Mouse (Mus musculus): ENCODE measurements around the gene Cachd1. TPM values are rescaled to one million over a fixed set of nuclear protein-coding genes. Genes with fewer than 3 reads are reported as not detected.

The Cachd1 gene
- polyA plus RNA-seq, 1 experiment from 2014 or later, result 4.2 TPM

DNA sequence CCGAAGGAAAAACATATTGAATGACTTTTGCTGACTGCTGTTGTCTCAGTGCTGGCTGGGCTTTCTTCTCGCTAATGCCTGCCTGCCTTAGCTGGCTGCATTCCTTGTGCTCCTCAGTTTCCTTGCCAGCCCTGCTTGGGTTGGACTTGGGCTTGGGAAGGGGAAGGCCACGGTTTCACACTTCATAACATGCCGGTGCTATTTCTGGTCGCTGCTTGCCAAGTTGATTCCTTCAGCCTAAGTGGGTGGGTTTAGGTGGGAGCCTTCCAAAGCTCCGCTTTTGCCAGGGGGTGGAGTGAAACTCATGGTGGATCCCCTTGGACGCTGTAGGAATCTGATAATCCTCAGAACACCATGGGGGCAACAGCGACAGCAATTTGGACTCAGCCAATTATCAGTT, 5.9 kb downstream of the Cachd1 start:
- no peak for DNase-seq
- H3K4me3 ChIP-seq (ENCODE audit: low read depth, low read length), result no peak overlapping the region
- TF ChIP-seq EP300 (IDR thresholded peaks at IDR 0.05; ENCODE audit: low read depth) (no peak), CTCF (IDR thresholded peaks at IDR 0.05; ENCODE audit: low read depth) (no peak)
- H3K36me3 ChIP-seq (replicated peaks; ENCODE audit: insufficient read depth, low read length), result no peaks in the 10 kb centered on the region
- H3K27me3 ChIP-seq (ENCODE audit: insufficient read depth, low read length), result peaks cover 25% of the 10 kb centered on the region
- 44% methylated on average over 8 of the region's 8 CpGs for WGBS (ENCODE audit: insufficient replicate concordance)
- no peak overlapping the region for H3K9ac ChIP-seq (replicated peaks)
- H3K4me1 ChIP-seq (ENCODE audit: insufficient read depth), result 0 out of 2 replicates have a peak, but pooled peaks cover 2% of the 10 kb centered on the region
- ATAC-seq, result no peak
- H3K4me2 ChIP-seq (ENCODE audit: low read depth, low read length), result no peak overlapping the region
- H3K9me3 ChIP-seq (ENCODE audit: low read length), result no peaks in the 10 kb centered on the region
- no peak overlapping the region for H3K27ac ChIP-seq (ENCODE audit: low read depth)

DNA sequence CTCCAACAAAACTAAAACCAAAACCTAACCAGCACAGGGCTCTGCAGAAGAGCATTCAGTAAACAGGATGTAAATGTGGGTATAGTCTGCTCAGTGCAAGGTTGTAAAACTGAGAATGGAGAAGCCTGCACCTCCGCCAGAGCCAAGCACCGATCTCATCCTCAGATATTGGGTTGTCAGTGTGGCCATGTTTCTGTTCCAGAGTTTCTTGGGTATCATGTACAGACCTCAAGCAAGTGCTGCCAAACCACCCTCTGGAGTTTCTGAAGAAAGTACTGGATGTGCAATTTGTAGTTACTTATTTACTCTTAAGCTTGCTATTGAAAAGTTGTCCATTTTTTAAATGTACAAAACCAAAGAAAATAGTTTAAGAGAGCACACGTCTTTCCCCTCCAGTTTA, 6.4 kb downstream of the Cachd1 start:
- H3K4me3 ChIP-seq (ENCODE audit: low read depth, low read length), result no peak overlapping the region
- no peak overlapping the region for H3K4me2 ChIP-seq (ENCODE audit: low read depth, low read length)
- WGBS (ENCODE audit: insufficient replicate concordance), result 52% methylated on average over 3 of the region's 3 CpGs

DNA sequence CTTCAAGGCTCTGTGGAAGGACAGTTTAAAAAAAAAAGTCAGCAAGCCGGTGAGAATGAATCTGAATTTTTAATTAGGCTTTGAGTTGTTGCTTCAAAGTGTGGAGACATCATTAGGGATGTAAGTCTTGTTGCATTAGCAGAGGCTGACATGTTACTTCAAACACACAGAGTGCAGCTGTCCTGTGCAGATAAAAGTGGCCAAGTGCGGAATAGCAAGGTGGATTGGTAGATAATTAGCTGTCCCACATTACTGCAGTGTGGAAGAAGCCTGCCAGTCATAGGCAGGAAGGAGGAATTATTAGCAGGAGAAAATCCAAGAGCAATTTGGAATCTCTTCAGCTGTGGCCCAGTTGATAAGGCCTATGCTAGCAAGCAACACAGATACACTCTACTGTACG, 10.7 kb downstream of the Cachd1 start:
- ATAC-seq (no peak), DNase-seq (no peak)
- Histone ChIP-seq H3K4me1 (ENCODE audit: insufficient read depth) (no peaks in the 10 kb centered on the region), H3K27ac (ENCODE audit: low read depth) (no peak overlapping the region), H3K9ac (replicated peaks) (no peak overlapping the region), H3K27me3 (ENCODE audit: insufficient read depth, low read length) (no peaks in the 10 kb centered on the region), H3K4me3 (ENCODE audit: low read depth, low read length) (no peak overlapping the region), H3K36me3 (replicated peaks; ENCODE audit: insufficient read depth, low read length) (no peaks in the 10 kb centered on the region), H3K4me2 (ENCODE audit: low read depth, low read length) (no peak overlapping the region), H3K9me3 (ENCODE audit: low read length) (no peaks in the 10 kb centered on the region)
- 70% methylated on average over 3 of the region's 3 CpGs for WGBS (ENCODE audit: insufficient replicate concordance)
- no peak for TF ChIP-seq EP300 (IDR thresholded peaks at IDR 0.05; ENCODE audit: low read depth)
- TF ChIP-seq CTCF (IDR thresholded peaks at IDR 0.05; ENCODE audit: low read depth), result no peak

More for the DNA sequence above, 6.4 kb downstream of the Cachd1 start:
- DNase-seq (no peak), ATAC-seq (no peak)
- Histone ChIP-seq H3K9ac (replicated peaks) (no peak overlapping the region), H3K9me3 (ENCODE audit: low read length) (no peaks in the 10 kb centered on the region), H3K36me3 (replicated peaks; ENCODE audit: insufficient read depth, low read length) (no peaks in the 10 kb centered on the region), H3K27me3 (ENCODE audit: insufficient read depth, low read length) (peaks cover 19% of the 10 kb centered on the region), H3K4me1 (ENCODE audit: insufficient read depth) (no peaks in the 10 kb centered on the region), H3K27ac (ENCODE audit: low read depth) (no peak overlapping the region)
- TF ChIP-seq EP300 (IDR thresholded peaks at IDR 0.05; ENCODE audit: low read depth) (no peak), CTCF (IDR thresholded peaks at IDR 0.05; ENCODE audit: low read depth) (no peak)

DNA sequence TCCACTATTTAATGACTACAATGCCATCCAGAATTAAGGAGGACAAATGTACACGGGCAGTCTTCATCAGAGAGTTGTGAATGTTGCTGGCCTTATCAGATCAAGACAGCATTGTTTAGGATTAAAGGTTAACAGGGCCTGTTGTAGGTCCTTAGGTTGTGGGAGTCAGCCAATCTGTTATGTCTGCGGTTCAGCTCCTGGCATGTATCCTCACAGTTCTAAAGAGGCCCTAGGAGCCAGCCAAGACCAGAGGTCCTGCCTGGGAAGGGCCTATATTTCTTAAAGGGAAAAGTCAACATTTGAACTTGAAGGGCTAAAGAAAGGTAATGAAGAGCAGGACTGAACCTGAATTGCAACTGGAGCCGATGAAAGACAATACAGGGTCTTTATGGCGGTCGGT, 13.7 kb downstream of the Cachd1 start:
- TF ChIP-seq CTCF (IDR thresholded peaks at IDR 0.05; ENCODE audit: low read depth) (no peak), EP300 (IDR thresholded peaks at IDR 0.05; ENCODE audit: low read depth) (no peak)
- ATAC-seq (no peak), DNase-seq (no peak)
- H3K4me1 ChIP-seq (ENCODE audit: insufficient read depth), result no peaks in the 10 kb centered on the region
- no peak overlapping the region for H3K9ac ChIP-seq (replicated peaks)
- H3K27ac ChIP-seq (ENCODE audit: low read depth), result no peak overlapping the region
- H3K9me3 ChIP-seq (ENCODE audit: low read length), result no peaks in the 10 kb centered on the region
- H3K4me2 ChIP-seq (ENCODE audit: low read depth, low read length), result no peak overlapping the region
- no peak overlapping the region for H3K4me3 ChIP-seq (ENCODE audit: low read depth, low read length)
- 75% methylated on average over 5 of the region's 5 CpGs for WGBS (ENCODE audit: insufficient replicate concordance)
- H3K27me3 ChIP-seq (ENCODE audit: insufficient read depth, low read length), result no peaks in the 10 kb centered on the region
- no peaks in the 10 kb centered on the region for H3K36me3 ChIP-seq (replicated peaks; ENCODE audit: insufficient read depth, low read length)

DNA sequence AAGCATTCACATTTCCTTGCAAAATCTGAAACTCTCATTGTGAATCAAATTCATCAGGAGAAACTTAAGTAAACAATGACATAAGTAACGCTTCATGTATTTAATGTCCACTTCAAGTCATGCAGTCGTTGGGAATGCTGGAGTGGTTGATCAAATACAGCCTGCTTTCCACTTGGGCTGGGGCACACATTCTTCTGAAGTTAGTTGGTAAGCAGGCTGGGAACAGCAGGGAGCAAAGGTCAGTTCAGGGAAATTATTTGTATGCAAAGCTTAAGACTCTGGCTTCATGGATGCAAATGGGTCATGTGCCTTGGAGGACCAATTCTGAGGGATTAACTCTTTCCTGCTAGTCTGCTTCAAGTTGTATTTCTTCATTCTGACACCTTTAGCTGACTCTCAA, 16.7 kb downstream of the Cachd1 start:
- Histone ChIP-seq H3K9ac (replicated peaks) (no peak overlapping the region), H3K27me3 (ENCODE audit: insufficient read depth, low read length) (no peaks in the 10 kb centered on the region), H3K4me2 (ENCODE audit: low read depth, low read length) (no peak overlapping the region), H3K36me3 (replicated peaks; ENCODE audit: insufficient read depth, low read length) (no peaks in the 10 kb centered on the region), H3K4me1 (ENCODE audit: insufficient read depth) (no peaks in the 10 kb centered on the region), H3K27ac (ENCODE audit: low read depth) (no peak overlapping the region), H3K4me3 (ENCODE audit: low read depth, low read length) (no peak overlapping the region), H3K9me3 (ENCODE audit: low read length) (no peaks in the 10 kb centered on the region)
- DNase-seq (no peak), ATAC-seq (no peak)
- 40% methylated on average over 2 of the region's 2 CpGs for WGBS (ENCODE audit: insufficient replicate concordance)
- TF ChIP-seq CTCF (IDR thresholded peaks at IDR 0.05; ENCODE audit: low read depth) (no peak), EP300 (IDR thresholded peaks at IDR 0.05; ENCODE audit: low read depth) (no peak)

DNA sequence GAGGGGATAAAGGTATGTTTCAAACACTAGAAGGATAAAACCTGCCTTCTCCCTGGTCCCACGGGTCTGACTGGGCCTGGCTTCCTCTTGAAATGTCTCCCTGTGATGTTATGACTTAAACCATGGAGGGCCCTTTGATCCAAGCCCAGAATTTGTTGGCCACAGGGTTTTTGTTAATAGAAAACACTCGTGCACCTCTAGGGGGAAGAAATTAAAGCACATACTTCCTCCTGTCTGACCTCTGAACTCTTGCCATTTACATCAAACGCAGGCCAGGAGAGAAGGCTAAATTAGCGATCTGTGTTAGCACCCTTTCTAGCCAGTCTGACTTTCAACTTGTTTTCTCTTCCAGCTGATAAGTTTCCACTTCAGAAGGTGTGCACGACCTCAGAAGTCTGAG, 19.0 kb downstream of the Cachd1 start:
- Histone ChIP-seq H3K27ac (ENCODE audit: low read depth) (no peak overlapping the region), H3K36me3 (replicated peaks; ENCODE audit: insufficient read depth, low read length) (no peaks in the 10 kb centered on the region), H3K4me1 (ENCODE audit: insufficient read depth) (no peaks in the 10 kb centered on the region), H3K4me3 (ENCODE audit: low read depth, low read length) (no peak overlapping the region), H3K9me3 (ENCODE audit: low read length) (no peaks in the 10 kb centered on the region), H3K9ac (replicated peaks) (no peak overlapping the region), H3K4me2 (ENCODE audit: low read depth, low read length) (no peak overlapping the region), H3K27me3 (ENCODE audit: insufficient read depth, low read length) (no peaks in the 10 kb centered on the region)
- ATAC-seq (no peak), DNase-seq (no peak)
- 40% methylated on average over 5 of the region's 5 CpGs for WGBS (ENCODE audit: insufficient replicate concordance)
- TF ChIP-seq EP300 (IDR thresholded peaks at IDR 0.05; ENCODE audit: low read depth) (no peak), CTCF (IDR thresholded peaks at IDR 0.05; ENCODE audit: low read depth) (no peak)

Measured in liver, postnatal 0 days (tissue).